ENCODE assay signal across 11 mouse cellular contexts in the genomic region with DNA sequence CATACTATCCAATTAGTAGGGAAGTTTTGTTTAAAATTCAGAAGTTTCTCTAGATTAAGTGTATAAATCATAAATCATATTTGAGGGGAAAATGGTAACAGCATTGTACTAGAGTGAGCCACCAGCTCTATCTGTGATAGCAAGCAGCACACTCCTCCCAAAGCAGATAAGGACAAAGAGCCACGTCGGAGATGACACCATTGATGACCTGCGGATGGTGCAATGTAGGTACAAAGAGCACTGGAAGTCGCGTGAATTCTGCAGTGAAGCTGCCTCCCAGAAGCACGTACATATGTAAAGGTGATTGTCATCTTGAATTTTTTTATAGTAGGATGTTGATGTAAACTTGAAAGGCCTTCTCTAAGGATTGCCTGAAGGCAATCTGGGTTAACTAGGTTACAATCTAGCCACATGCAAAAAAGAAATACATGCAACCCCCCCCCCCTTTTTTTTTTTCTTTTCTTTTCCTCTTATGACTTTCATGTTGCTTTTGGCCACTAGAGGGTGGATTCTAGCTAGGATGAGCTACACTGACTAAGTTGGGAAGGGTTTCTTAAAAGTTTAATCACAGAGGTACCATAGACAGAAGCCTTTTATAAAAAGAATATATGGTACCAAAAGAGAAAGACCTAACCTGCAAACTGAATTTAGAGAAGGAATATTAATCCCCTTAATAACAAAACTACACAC.
DNase-seq lines count a peak whose midpoint lies in the region; ATAC-seq and TF ChIP-seq lines count a peak whose summit lies in the region.
"Had no signal": no experiment of that assay in that cellular context is flagged by ENCODE, and none has a peak within 500 bp of the region (broad histone marks: within the 10 kb centered on the region; RNA-seq: fewer than 3 reads in every experiment).

No protein-coding gene starts in this region.

- intact Hi-C loops in heart, postnatal 10 days (cut with DNase I) = loop anchor here (5.0 to 10.0 kb wide), 2 partner anchors 149 to 261 kb away; a partner anchor contains a TSS
- intact Hi-C loops in left cerebral cortex, postnatal 36 days (cut with DNase I) = loop anchor here (5.0 kb wide), 2 partner anchors 149 to 264 kb away; a partner anchor contains a TSS

- H3K9ac ChIP-seq in heart, postnatal 0 days (replicated peaks; ENCODE audit: low read depth, low read length) = no peak overlapping the region
- no peak overlapping the region for H3K9ac ChIP-seq in lung, embryonic 14.5 days

- H3K36me3 ChIP-seq in heart, postnatal 0 days (replicated peaks; ENCODE audit: control insufficient read depth, insufficient read depth, low read length) = no peaks in the 10 kb centered on the region
- H3K36me3 ChIP-seq in lung, embryonic 14.5 days (ENCODE audit: insufficient read depth) = no peaks in the 10 kb centered on the region

- H3K4me3 ChIP-seq in heart, postnatal 0 days (ENCODE audit: low read depth, low read length) = no peak overlapping the region
- no peak overlapping the region for H3K4me3 ChIP-seq in lung, embryonic 14.5 days (ENCODE audit: low read depth, low read length)

- 57% methylated on average over 6 of the region's 6 CpGs for WGBS in heart, postnatal 0 days
- 74% methylated on average over 6 of the region's 6 CpGs for WGBS in lung, embryonic 14.5 days

- no peak for ATAC-seq in heart, postnatal 0 days (ENCODE audit: insufficient read depth, low read depth)
- ATAC-seq in lung, embryonic 14.5 days (ENCODE audit: insufficient read depth) = no peak
- ATAC-seq: activated CD4-positive, CD25-positive, alpha-beta regulatory T cell, adult 4 months had no signal

- no peak overlapping the region for H3K4me2 ChIP-seq in heart, postnatal 0 days (ENCODE audit: low read depth, low read length)
- H3K4me2 ChIP-seq in lung, embryonic 14.5 days = no peak overlapping the region

- no peaks in the 10 kb centered on the region for H3K9me3 ChIP-seq in heart, postnatal 0 days (replicated peaks; ENCODE audit: control insufficient read depth, low read length)
- H3K9me3 ChIP-seq in lung, embryonic 14.5 days (ENCODE audit: low read depth, low read length) = no peaks in the 10 kb centered on the region

- no peaks in the 10 kb centered on the region for H3K27me3 ChIP-seq in heart, postnatal 0 days (ENCODE audit: control insufficient read depth, insufficient read depth, low read length)
- no peaks in the 10 kb centered on the region for H3K27me3 ChIP-seq in lung, embryonic 14.5 days (ENCODE audit: insufficient read depth, low read length)

- H3K27ac ChIP-seq in heart, postnatal 0 days (ENCODE audit: low read depth) = no peak overlapping the region
- H3K27ac ChIP-seq in lung, embryonic 14.5 days (ENCODE audit: low read depth) = no peak overlapping the region

- DNase-seq in heart, postnatal 0 days (ENCODE audit: low spot score) = no peak
- DNase-seq in heart, postnatal 10 days = no peak
- peak; percentile 44 for DNase-seq in lung, embryonic 14.5 days
- no peak for DNase-seq in lung, postnatal 25 days (ENCODE audit: low spot score)
- DNase-seq in NIH3T3 (ENCODE audit: low read depth) = peak; percentile 5
- DNase-seq in retina, embryonic 14.5 days (ENCODE audit: low spot score) = peak; percentile 32
- DNase-seq in left cerebral cortex, postnatal 36 days (ENCODE audit: low spot score in 2 of 2) = no peak
- DNase-seq: kidney, postnatal 36 days; lung, postnatal 10 days; thymus, postnatal 25 days had no signal

- TF ChIP-seq CTCF in heart, postnatal 0 days (IDR thresholded peaks at IDR 0.05; ENCODE audit: low read depth) = peak; percentile 37
- peak; percentile 42 for TF ChIP-seq CTCF in lung, embryonic 14.5 days (IDR thresholded peaks at IDR 0.05; ENCODE audit: low read depth)

- TF ChIP-seq EP300 in heart, postnatal 0 days (IDR thresholded peaks at IDR 0.05; ENCODE audit: low read depth) = no peak

- no peaks in the 10 kb centered on the region for H3K4me1 ChIP-seq in heart, postnatal 0 days (ENCODE audit: control insufficient read depth, insufficient read depth)
- H3K4me1 ChIP-seq in lung, embryonic 14.5 days (ENCODE audit: insufficient read depth) = no peaks in the 10 kb centered on the region

Comparison
In these comparisons a context has a peak if more than half of its experiments do, and no peak if none do; other contexts are left out.
1. DNase-seq: peak in lung, embryonic 14.5 days (single experiment), NIH3T3 (single experiment) and retina, embryonic 14.5 days (single experiment); none in heart, postnatal 0 days (single experiment), heart, postnatal 10 days (0 of 2), lung, postnatal 25 days (single experiment) and left cerebral cortex, postnatal 36 days (0 of 2).